Mouse (Mus musculus) heart, embryonic 13.5 days (tissue): ENCODE results near the gene Exoc4. TPM values are rescaled to one million over a fixed set of nuclear protein-coding genes. Genes with fewer than 3 reads are reported as not detected.

Experiments
- ATAC-seq: fragments of 200-750 bp; cut with Nextera tagmentation; 2 replicates; pipeline ENCODE4 v1.8.0; 2017; ENCODE audit warnings: moderate TSS enrichment; ENCODE audit not compliant: insufficient number of reproducible peaks, low FRiP score, low TSS enrichment; ENCODE audit errors: extremely low read depth
- H3K27ac ChIP-seq: fragments of 300-500 bp; sonication (generic); replicated peaks from 2 replicates; pipeline ENCODE4 v1.5.1; 2015; ENCODE audit warnings: moderate library complexity, mild to moderate bottlenecking, inconsistent platforms
- H3K27me3 ChIP-seq: fragments of 300-500 bp; sonication (generic); replicated peaks from 2 replicates; pipeline ENCODE4 v1.6.1; 2015; ENCODE audit warnings: mild to moderate bottlenecking, inconsistent platforms
- H3K36me3 ChIP-seq: fragments of 300-500 bp; sonication (generic); 2 replicates; pipeline ENCODE4 v1.6.1; 2015; ENCODE audit warnings: mild to moderate bottlenecking, inconsistent platforms
- H3K4me1 ChIP-seq: fragments of 300-500 bp; sonication (generic); 2 replicates; pipeline ENCODE4 v1.6.1; 2015; ENCODE audit warnings: inconsistent platforms
- H3K4me2 ChIP-seq: fragments of 300-500 bp; sonication (generic); 2 replicates; pipeline ENCODE4 v1.6.1; 2015; ENCODE audit warnings: inconsistent platforms, mild to moderate bottlenecking, moderate library complexity
- H3K4me3 ChIP-seq: fragments of 300-500 bp; sonication (generic); 2 replicates; pipeline ENCODE4 v1.5.1; 2015; ENCODE audit warnings: moderate library complexity, mild to moderate bottlenecking, inconsistent platforms
- H3K9ac ChIP-seq: fragments of 300-500 bp; sonication (generic); 2 replicates; pipeline ENCODE4 v1.6.1; 2015; ENCODE audit warnings: inconsistent platforms, mild to moderate bottlenecking, moderate library complexity
- H3K9me3 ChIP-seq: fragments of 300-500 bp; sonication (generic); 2 replicates; pipeline ENCODE4 v1.6.1; 2016; ENCODE audit warnings: inconsistent platforms
- WGBS: fragments of 180-500 bp; shearing (Covaris S2); methylation state at CpG from one replicate; pipeline ENCODE4 v1.1.7; 2015; ENCODE audit warnings: mixed read lengths; 5-methylcytosine and 5-hydroxymethylcytosine counted together
- polyA plus RNA-seq: library from polyadenylated mRNA; unstranded; fragments of >200 nt; fragmentation: Nextera tagmentation; extraction: Ambion mirVana; gene quantifications from 2 replicates; pipeline ENCODE4 v1.2.1, GENCODE M21; 2015

The Exoc4 gene
- polyA plus RNA-seq, 1 experiment from 2014 or later: 31.3 TPM

DNA sequence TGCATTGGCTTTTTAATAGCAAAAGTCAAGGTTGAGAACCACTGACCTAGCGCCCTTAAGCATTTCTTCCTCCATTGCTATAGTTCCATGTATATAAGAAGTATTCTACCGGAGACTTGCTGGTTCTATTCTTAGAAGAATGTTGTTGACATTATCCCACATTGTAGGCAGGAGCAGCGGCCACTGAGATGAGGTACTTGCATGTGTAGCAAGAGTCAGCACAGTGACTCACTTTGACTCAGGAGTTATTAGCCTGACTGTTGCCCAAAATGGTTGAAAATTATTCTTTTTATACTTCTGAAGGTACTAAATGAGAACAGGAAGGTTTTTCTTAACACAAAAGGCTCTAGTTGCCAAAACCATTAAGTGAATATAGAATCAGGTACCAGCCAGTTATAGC lies 620.4 kb downstream of the Exoc4 start:
- no peaks in the 10 kb centered on the region for H3K27me3 ChIP-seq
- no peaks in the 10 kb centered on the region for H3K36me3 ChIP-seq
- no peak for ATAC-seq
- no peaks in the 10 kb centered on the region for H3K9me3 ChIP-seq
- peaks cover 59% of the 10 kb centered on the region for H3K4me1 ChIP-seq
- WGBS: 46% methylated on average over 3 of the region's 3 CpGs
- no peak overlapping the region for H3K4me3 ChIP-seq
- no peak overlapping the region for H3K9ac ChIP-seq
- peak overlapping the region; percentile 81 for H3K27ac ChIP-seq
- no peak overlapping the region for H3K4me2 ChIP-seq

DNA sequence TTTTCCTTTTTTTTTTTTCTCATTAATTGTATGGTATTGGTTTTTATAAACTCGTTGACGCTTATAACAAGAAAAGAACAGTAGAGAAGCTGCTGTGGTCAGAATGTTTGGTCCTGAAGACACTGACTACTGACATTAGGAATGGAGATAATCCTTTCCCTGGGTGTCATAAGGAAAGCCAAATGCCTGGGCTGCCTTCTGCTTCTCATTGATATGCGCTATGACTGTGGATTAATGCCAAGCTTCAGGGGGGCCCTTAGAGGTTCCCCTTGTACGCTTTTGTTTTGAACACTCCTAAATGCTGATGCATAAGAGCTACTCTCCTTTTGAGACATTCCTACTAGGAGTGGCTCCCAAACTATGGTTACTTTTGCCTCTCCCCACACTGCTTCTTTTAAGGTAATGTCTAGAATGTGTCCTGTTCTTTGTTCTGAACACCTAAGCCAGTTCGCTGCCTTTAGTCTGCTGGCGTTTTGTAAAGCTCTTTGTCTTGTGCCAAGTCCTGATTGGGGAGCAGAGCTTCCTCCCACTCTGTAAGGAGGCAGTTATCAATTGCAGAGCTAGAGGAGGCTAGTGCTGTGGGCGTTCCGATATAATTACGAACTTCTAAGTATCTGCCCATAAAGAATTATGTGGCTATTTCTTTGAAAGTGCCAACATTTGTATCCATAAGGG lies 621.7 kb downstream of the Exoc4 start:
- Histone ChIP-seq H3K27ac (peak overlapping the region; percentile 81), H3K4me2 (peak overlapping the region; percentile 46), H3K9me3 (no peaks in the 10 kb centered on the region), H3K4me1 (peaks cover 68% of the 10 kb centered on the region), H3K27me3 (no peaks in the 10 kb centered on the region), H3K36me3 (no peaks in the 10 kb centered on the region), H3K9ac (peak overlapping the region; percentile 33), H3K4me3 (no peak overlapping the region)
- WGBS: 36% methylated on average over 9 of the region's 9 CpGs
- ATAC-seq: no peak

GRCm38 (mm10) chr6:33871286-33871685 lies 622.4 kb downstream of the Exoc4 start:
- ATAC-seq: no peak
- H3K9ac ChIP-seq: no peak overlapping the region
- peak overlapping the region; percentile 46; the same call in 1 of the 2 replicates for H3K4me2 ChIP-seq
- H3K27ac ChIP-seq: peak overlapping the region; percentile 81
- no peaks in the 10 kb centered on the region for H3K9me3 ChIP-seq
- peaks cover 67% of the 10 kb centered on the region for H3K4me1 ChIP-seq
- no peaks in the 10 kb centered on the region for H3K27me3 ChIP-seq
- no peak overlapping the region for H3K4me3 ChIP-seq
- H3K36me3 ChIP-seq: no peaks in the 10 kb centered on the region
- 15% methylated on average over 1 of the region's 1 CpGs for WGBS

GRCm38 (mm10) chr6:33872192-33872591 lies 623.3 kb downstream of the Exoc4 start:
- Histone ChIP-seq H3K9me3 (no peaks in the 10 kb centered on the region), H3K27me3 (no peaks in the 10 kb centered on the region), H3K4me3 (no peak overlapping the region), H3K4me1 (peaks cover 67% of the 10 kb centered on the region), H3K27ac (peak overlapping the region; percentile 81), H3K9ac (no peak overlapping the region), H3K36me3 (no peaks in the 10 kb centered on the region), H3K4me2 (no peak overlapping the region)
- ATAC-seq: no peak
- 11% methylated on average over 1 of the region's 1 CpGs for WGBS

- Histone ChIP-seq H3K27ac (no peak overlapping the region), H3K4me3 (no peak overlapping the region), H3K9me3 (no peaks in the 10 kb centered on the region), H3K36me3 (no peaks in the 10 kb centered on the region), H3K9ac (no peak overlapping the region), H3K27me3 (no peaks in the 10 kb centered on the region), H3K4me1 (peaks cover 67% of the 10 kb centered on the region), H3K4me2 (no peak overlapping the region)
- no peak for ATAC-seq
- 50% methylated on average over 5 of the region's 5 CpGs for WGBS
Observed at GRCm38 (mm10) chr6:33873000-33873399, 624.1 kb downstream of the Exoc4 start.

- no peaks in the 10 kb centered on the region for H3K27me3 ChIP-seq
- 64% methylated on average over 8 of the region's 8 CpGs for WGBS
- H3K9me3 ChIP-seq: no peaks in the 10 kb centered on the region
- no peak for ATAC-seq
- no peaks in the 10 kb centered on the region for H3K36me3 ChIP-seq
- no peak overlapping the region for H3K4me3 ChIP-seq
- peaks cover 62% of the 10 kb centered on the region for H3K4me1 ChIP-seq
- H3K27ac ChIP-seq: no peak overlapping the region
- H3K9ac ChIP-seq: no peak overlapping the region
- no peak overlapping the region for H3K4me2 ChIP-seq
Observed at GRCm38 (mm10) chr6:33874291-33875014, 625.6 kb downstream of the Exoc4 start.

DNA sequence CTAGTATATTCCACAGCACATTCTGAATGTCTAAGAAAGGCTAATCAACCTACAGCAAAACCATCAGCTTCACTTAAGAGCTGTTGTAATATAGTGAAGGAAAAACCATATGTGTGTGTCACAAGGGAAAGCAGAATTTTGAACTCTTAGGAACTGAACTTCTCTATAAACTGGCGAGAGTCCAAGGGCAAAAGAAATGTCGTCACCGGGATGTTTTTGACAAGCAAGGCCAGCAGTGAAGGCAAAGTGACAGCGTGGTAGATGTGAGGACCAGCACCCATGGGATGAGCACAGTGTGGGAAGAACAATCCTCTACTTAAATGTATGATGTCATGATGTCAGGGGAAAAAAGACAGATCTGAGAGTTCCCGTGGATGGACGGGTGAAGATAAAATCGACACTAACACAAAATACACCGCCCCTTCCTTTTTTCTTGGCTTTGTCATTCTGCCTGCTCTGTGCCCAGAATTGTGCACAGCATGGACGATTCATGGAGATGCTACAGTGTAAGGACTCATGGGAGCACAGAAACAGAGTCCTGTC lies 635.3 kb downstream of the Exoc4 start:
- H3K4me3 ChIP-seq: no peak overlapping the region
- 53% methylated on average over 9 of the region's 9 CpGs for WGBS
- no peaks in the 10 kb centered on the region for H3K27me3 ChIP-seq
- no peak overlapping the region for H3K9ac ChIP-seq
- no peaks in the 10 kb centered on the region for H3K36me3 ChIP-seq
- H3K4me2 ChIP-seq: no peak overlapping the region
- H3K4me1 ChIP-seq: peaks cover 12% of the 10 kb centered on the region
- no peak for ATAC-seq
- no peaks in the 10 kb centered on the region for H3K9me3 ChIP-seq
- no peak overlapping the region for H3K27ac ChIP-seq

DNA sequence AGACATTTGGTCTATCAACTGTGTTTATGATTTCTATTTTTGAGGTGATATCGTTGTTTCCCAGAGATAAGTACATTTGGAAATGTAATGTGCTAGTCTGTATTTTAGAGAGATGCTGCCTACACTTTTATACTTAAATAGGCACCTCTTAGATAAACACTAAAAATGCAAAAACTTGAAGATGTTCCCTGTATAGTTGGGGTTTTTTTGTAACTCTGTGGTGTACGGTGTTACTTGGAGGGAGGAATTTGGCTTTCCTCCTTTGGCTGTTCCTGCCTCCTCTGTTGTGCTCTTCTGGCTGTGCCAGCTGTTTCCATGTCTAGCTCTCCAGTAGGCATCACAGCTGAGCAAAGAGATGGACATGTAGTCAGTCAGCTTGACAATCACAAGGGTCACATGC lies 638.1 kb downstream of the Exoc4 start:
- no peak for ATAC-seq
- H3K4me2 ChIP-seq: no peak overlapping the region
- H3K27me3 ChIP-seq: no peaks in the 10 kb centered on the region
- H3K9me3 ChIP-seq: no peaks in the 10 kb centered on the region
- H3K36me3 ChIP-seq: no peaks in the 10 kb centered on the region
- H3K9ac ChIP-seq: no peak overlapping the region
- H3K4me3 ChIP-seq: no peak overlapping the region
- H3K27ac ChIP-seq: no peak overlapping the region
- 87% methylated on average over 2 of the region's 2 CpGs for WGBS
- H3K4me1 ChIP-seq: peaks cover 18% of the 10 kb centered on the region

DNA sequence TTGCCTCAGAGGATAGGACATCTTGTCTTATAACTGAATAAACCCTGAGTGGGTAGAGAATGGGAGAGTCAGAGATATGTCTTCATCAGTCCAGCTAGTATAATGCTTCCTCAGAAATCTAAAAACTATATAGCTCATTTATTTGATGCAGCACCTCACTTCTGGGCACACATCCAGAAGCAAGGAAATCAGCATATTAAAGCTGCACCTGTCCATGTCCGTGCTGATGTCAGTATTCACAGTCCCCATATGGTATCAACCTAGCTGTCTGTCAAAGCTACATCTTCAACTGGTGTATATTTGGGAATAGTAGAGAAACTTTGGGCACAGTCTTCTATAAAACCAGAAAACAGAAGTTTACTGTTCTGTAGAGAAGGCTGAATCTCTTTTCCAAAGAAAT lies 642.0 kb downstream of the Exoc4 start:
- no peaks in the 10 kb centered on the region for H3K36me3 ChIP-seq
- 73% methylated on average over 1 of the region's 1 CpGs for WGBS

GRCm38 (mm10) chr6:33892142-33892541 lies 643.3 kb downstream of the Exoc4 start:
- no peak overlapping the region for H3K4me3 ChIP-seq
- no peaks in the 10 kb centered on the region for H3K36me3 ChIP-seq
- 28% methylated on average over 2 of the region's 2 CpGs for WGBS
- H3K9ac ChIP-seq: no peak overlapping the region
- no peaks in the 10 kb centered on the region for H3K27me3 ChIP-seq
- no peak overlapping the region for H3K4me2 ChIP-seq
- ATAC-seq: no peak
- no peaks in the 10 kb centered on the region for H3K9me3 ChIP-seq
- peaks cover 25% of the 10 kb centered on the region for H3K4me1 ChIP-seq
- 0 out of 2 replicates have a peak overlapping the region, but pooled peaks have one; percentile 10 for H3K27ac ChIP-seq

More for the DNA sequence above, 642.0 kb downstream of the Exoc4 start:
- H3K4me1 ChIP-seq: peaks cover 25% of the 10 kb centered on the region
- H3K4me3 ChIP-seq: no peak overlapping the region
- H3K9me3 ChIP-seq: no peaks in the 10 kb centered on the region
- H3K4me2 ChIP-seq: no peak overlapping the region
- no peak overlapping the region for H3K9ac ChIP-seq
- ATAC-seq: no peak
- H3K27me3 ChIP-seq: no peaks in the 10 kb centered on the region
- no peak overlapping the region for H3K27ac ChIP-seq

GRCm38 (mm10) chr6:33899973-33900372 lies 651.1 kb downstream of the Exoc4 start:
- WGBS: 78% methylated on average over 5 of the region's 5 CpGs
- Histone ChIP-seq H3K36me3 (no peaks in the 10 kb centered on the region), H3K4me1 (peaks cover 29% of the 10 kb centered on the region), H3K9ac (no peak overlapping the region), H3K27me3 (no peaks in the 10 kb centered on the region), H3K4me2 (no peak overlapping the region), H3K27ac (no peak overlapping the region), H3K4me3 (no peak overlapping the region), H3K9me3 (no peaks in the 10 kb centered on the region)
- ATAC-seq: no peak
